Mouse (Mus musculus) left cerebral cortex, postnatal 10 days (tissue): ENCODE measurements around the gene Nlrp5. TPM values are rescaled to one million over a fixed set of nuclear protein-coding genes. Genes with fewer than 3 reads are reported as not detected.
"Not testable (repeated sequence)": the region's sequence is repeated elsewhere in the genome, so short reads cannot be mapped to it uniquely, and the experiment has no call there.

Source experiments
- DNase-seq, 2 experiments: peaks; one replicate each; pipeline ENCODE4 v3.0.0; 2021 to 2022; ENCODE audit warnings: low spot score in 2 of 2, mixed read lengths in 1 of 2; ENCODE audit errors: extremely low spot score in 1 of 2
- intact Hi-C: fragments of 180-260 bp; cut with DNase I; formaldehyde crosslinking; loops from one replicate; pipeline ENCODE4 v1.15.1; 2025
- microRNA-seq: library from miRNA; unstranded; fragments of <30 nt; microRNA quantifications from one replicate; pipeline ENCODE4 v1.2.0, GENCODE M21; 2022
- total RNA-seq, 2 experiments: library from RNA; stranded (reverse); gene quantifications; 2 replicates each; pipeline ENCODE4 v1.2.3; 2021

The Nlrp5 gene
- not detected for total RNA-seq

DNA sequence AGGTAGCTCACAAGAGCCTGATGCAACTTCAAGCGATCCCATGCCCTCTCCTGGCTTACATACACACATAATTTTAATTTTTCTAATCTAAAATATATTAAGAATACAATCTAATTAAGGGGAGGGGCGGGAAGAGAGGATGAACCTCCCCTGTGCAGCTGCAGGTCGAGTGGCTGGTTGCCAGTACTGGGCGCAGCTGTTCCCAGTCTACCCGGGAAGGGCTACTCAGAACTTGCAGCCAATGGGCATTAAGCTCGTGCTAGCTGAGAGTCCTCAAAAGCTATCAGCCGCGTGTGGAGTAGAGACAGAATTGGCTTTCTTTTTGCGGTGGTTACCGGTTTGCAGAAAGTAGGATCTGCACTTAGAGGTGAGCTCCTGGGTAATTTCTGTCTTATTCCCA is at the start of gene Nlrp5:
Nlrp5 (plus strand) TSS at position 301 of the 400 bp plus-strand sequence.
- no peak for DNase-seq
- intact Hi-C loops = no loop called here

DNA sequence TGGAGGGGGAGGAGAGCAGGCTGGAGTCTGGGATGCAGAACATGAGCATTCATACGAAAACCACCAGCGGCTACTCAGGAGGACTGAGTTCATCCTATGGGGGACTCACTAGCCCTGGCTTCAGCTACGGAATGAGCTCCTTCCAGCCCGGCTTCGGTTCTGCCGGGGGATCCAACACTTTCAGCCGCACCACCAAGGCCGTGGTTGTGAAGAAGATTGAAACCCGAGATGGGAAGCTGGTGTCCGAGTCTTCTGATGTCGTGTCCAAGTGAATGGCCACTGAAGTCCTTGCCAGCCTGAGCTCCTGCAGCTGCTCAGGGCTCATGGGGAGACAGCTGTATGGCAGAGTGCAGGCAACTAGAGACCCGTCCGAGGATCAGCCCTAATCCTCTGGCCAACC is 27.4 kb upstream of the Nlrp5 start:
- intact Hi-C loops, DNase-seq: not testable (repeated sequence)

- intact Hi-C loops, DNase-seq: not testable (repeated sequence)
Measured at GRCm38 (mm10) chr7:23470201-23470600, 84.5 kb downstream of the Nlrp5 start.

- DNase-seq, intact Hi-C loops: not testable (repeated sequence)
Measured at GRCm38 (mm10) chr7:23470832-23471231, 85.1 kb downstream of the Nlrp5 start.

DNA sequence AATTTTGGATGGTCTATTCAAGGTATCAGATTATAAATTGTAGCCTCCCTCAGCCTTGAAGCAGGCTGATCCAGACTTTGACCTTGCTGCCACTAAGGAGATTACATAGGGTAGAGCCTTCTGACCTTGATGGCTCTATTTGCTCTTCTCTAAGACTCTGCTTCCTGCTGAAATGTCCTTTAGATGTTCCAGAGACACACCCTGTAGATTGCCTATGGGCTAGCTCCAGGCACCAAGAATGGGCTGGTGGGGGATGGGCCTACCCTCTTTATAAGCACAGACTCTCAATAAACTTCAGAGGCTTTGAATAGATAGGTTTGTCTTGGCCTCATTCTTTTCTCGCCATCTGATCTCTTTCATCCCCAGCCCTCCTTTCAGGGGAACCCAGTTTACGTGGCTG is 87.2 kb downstream of the Nlrp5 start:
- intact Hi-C loops, DNase-seq: not testable (repeated sequence)

Small RNA genes lying within 50 kb of the gene (microRNA-seq; reads per million reads assigned to microRNA genes)
- not detected for gene Gm25196

Other genes starting within 250 kb of the Nlrp5 start
- gene Gm10662, start 241.4 kb upstream of the Nlrp5 start, total RNA-seq = not detected
- not detected for gene Vmn1r165, start 168.6 kb upstream of the Nlrp5 start, total RNA-seq
- not detected for gene Vmn1r166, start 134.2 kb upstream of the Nlrp5 start, total RNA-seq
- not detected for gene Gm6902, start 107.0 kb upstream of the Nlrp5 start, total RNA-seq
- not detected for gene Nlrp4e, start 84.7 kb upstream of the Nlrp5 start, total RNA-seq
- gene Vmn1r167, start 121.3 kb downstream of the Nlrp5 start, total RNA-seq = not detected
- gene Vmn1r168, start 153.8 kb downstream of the Nlrp5 start, total RNA-seq = not detected
- not detected for gene Vmn1r169, start 189.6 kb downstream of the Nlrp5 start, total RNA-seq
- not detected for gene Vmn1r170, start 220.3 kb downstream of the Nlrp5 start, total RNA-seq
- gene Vmn1r171, start 244.8 kb downstream of the Nlrp5 start, total RNA-seq = not detected